Comparison of ENCODE assay signal across 9 mouse cellular contexts in genomic region chr17:86905297-86906135, GRCm38 (mm10). TPM values are rescaled to one million over a fixed set of nuclear protein-coding genes. Genes with fewer than 3 reads are reported as not detected.
DNase-seq lines count a peak whose midpoint lies in the region; ATAC-seq and TF ChIP-seq lines count a peak whose summit lies in the region.
"Had no signal": no experiment of that assay in that cellular context is flagged by ENCODE, and none has a peak within 500 bp of the region (broad histone marks: within the 10 kb centered on the region; RNA-seq: fewer than 3 reads in every experiment).

No protein-coding gene starts in this region.

- H3K4me3 ChIP-seq in embryonic facial prominence, embryonic 15.5 days (replicated peaks): no peak overlapping the region
- H3K4me3 ChIP-seq in heart, postnatal 0 days (ENCODE audit: low read depth, low read length): no peak overlapping the region
- H3K4me3 ChIP-seq in liver, postnatal 0 days (ENCODE audit: low read depth, low read length): no peak overlapping the region
- H3K4me3 ChIP-seq: megakaryocyte, embryonic 14.5 days had no signal

- TF ChIP-seq EP300 in heart, postnatal 0 days (IDR thresholded peaks at IDR 0.05; ENCODE audit: low read depth): no peak
- TF ChIP-seq EP300 in liver, postnatal 0 days (IDR thresholded peaks at IDR 0.05; ENCODE audit: low read depth): no peak

- H3K4me2 ChIP-seq in embryonic facial prominence, embryonic 15.5 days (replicated peaks): peak overlapping the region; percentile 21; the same call in 1 of the 2 replicates
- 0 out of 2 replicates have a peak overlapping the region, but pooled peaks have one; percentile 16 for H3K4me2 ChIP-seq in heart, postnatal 0 days (ENCODE audit: low read depth, low read length)
- peak overlapping the region; percentile 47 for H3K4me2 ChIP-seq in liver, postnatal 0 days (ENCODE audit: low read depth, low read length)

- peaks cover 8% of the 10 kb centered on the region; the same call in 1 of the 2 replicates for H3K27me3 ChIP-seq in embryonic facial prominence, embryonic 15.5 days
- no peaks in the 10 kb centered on the region; the same call in none of the 2 replicates for H3K27me3 ChIP-seq in heart, postnatal 0 days (ENCODE audit: control insufficient read depth, insufficient read depth, low read length)
- no peaks in the 10 kb centered on the region for H3K27me3 ChIP-seq in liver, postnatal 0 days (ENCODE audit: insufficient read depth, low read length)

- peak overlapping the region; percentile 40 for H3K27ac ChIP-seq in embryonic facial prominence, embryonic 15.5 days (replicated peaks)
- peak overlapping the region; percentile 84 for H3K27ac ChIP-seq in heart, postnatal 0 days (ENCODE audit: low read depth)
- peak overlapping the region; percentile 70 for H3K27ac ChIP-seq in liver, postnatal 0 days (ENCODE audit: low read depth)

- no peaks in the 10 kb centered on the region for H3K36me3 ChIP-seq in embryonic facial prominence, embryonic 15.5 days
- H3K36me3 ChIP-seq in heart, postnatal 0 days (replicated peaks; ENCODE audit: control insufficient read depth, insufficient read depth, low read length): no peaks in the 10 kb centered on the region
- H3K36me3 ChIP-seq in liver, postnatal 0 days (replicated peaks; ENCODE audit: insufficient read depth, low read length): no peaks in the 10 kb centered on the region

- H3K9ac ChIP-seq in embryonic facial prominence, embryonic 15.5 days: no peak overlapping the region
- H3K9ac ChIP-seq in heart, postnatal 0 days (replicated peaks; ENCODE audit: low read depth, low read length): 0 out of 2 replicates have a peak overlapping the region, but pooled peaks have one; percentile 16
- H3K9ac ChIP-seq in liver, postnatal 0 days (replicated peaks): no peak overlapping the region

- WGBS in embryonic facial prominence, embryonic 15.5 days: 17% methylated on average over 19 of the region's 19 CpGs
- 18% methylated on average over 19 of the region's 19 CpGs for WGBS in heart, postnatal 0 days
- WGBS in liver, postnatal 0 days (ENCODE audit: insufficient replicate concordance): 38% methylated on average over 19 of the region's 19 CpGs

- peak; percentile 24 for DNase-seq in urinary bladder, postnatal 14 days (ENCODE audit: low spot score)
- DNase-seq in urinary bladder, postnatal 10 days (ENCODE audit: low spot score): no peak
- peak; percentile 83 for DNase-seq in heart, postnatal 0 days (ENCODE audit: low spot score)
- peak; percentile 45 for DNase-seq in kidney, postnatal 14 days
- DNase-seq in liver, postnatal 0 days: peak; percentile 67
- peak; percentile 24 for DNase-seq in ovary, adult 18-20 months (ENCODE audit: low spot score)
- no peak for DNase-seq in natural killer cell, adult 2 months (ENCODE audit: low spot score in 2 of 2)

- no peaks in the 10 kb centered on the region for H3K9me3 ChIP-seq in embryonic facial prominence, embryonic 15.5 days (replicated peaks)
- no peaks in the 10 kb centered on the region for H3K9me3 ChIP-seq in heart, postnatal 0 days (replicated peaks; ENCODE audit: control insufficient read depth, low read length)
- H3K9me3 ChIP-seq in liver, postnatal 0 days (ENCODE audit: low read length): no peaks in the 10 kb centered on the region
- H3K9me3 ChIP-seq: megakaryocyte, embryonic 14.5 days had no signal

- peaks cover 10% of the 10 kb centered on the region for H3K4me1 ChIP-seq in embryonic facial prominence, embryonic 15.5 days
- peaks cover 11% of the 10 kb centered on the region for H3K4me1 ChIP-seq in heart, postnatal 0 days (ENCODE audit: control insufficient read depth, insufficient read depth)
- peaks cover 27% of the 10 kb centered on the region for H3K4me1 ChIP-seq in liver, postnatal 0 days (ENCODE audit: insufficient read depth)

- no peak for ATAC-seq in embryonic facial prominence, embryonic 15.5 days (ENCODE audit: insufficient number of reproducible peaks, low FRiP score, low TSS enrichment, low read depth)
- ATAC-seq in heart, postnatal 0 days (ENCODE audit: insufficient read depth, low read depth): peak; percentile 85
- ATAC-seq in liver, postnatal 0 days: peak; percentile 82

- peak; percentile 62 for TF ChIP-seq CTCF in heart, postnatal 0 days (IDR thresholded peaks at IDR 0.05; ENCODE audit: low read depth)
- peak; percentile 55 for TF ChIP-seq CTCF in liver, postnatal 0 days (IDR thresholded peaks at IDR 0.05; ENCODE audit: low read depth)

RNA-seq across cellular contexts. Expression of gene Tmem247, which starts 11.6 kb away (rescaled TPM):
- polyA plus RNA-seq in embryonic facial prominence, embryonic 15.5 days (2015; fragmentation: Nextera tagmentation; extraction: Ambion mirVana): not detected in 2 replicates
- total RNA-seq in heart, postnatal 0 days (2014; rRNA removed; ENCODE audit: low replicate concordance): not detected in 2 replicates
- not detected in 2 replicates for polyA plus RNA-seq in heart, postnatal 0 days (2015; fragmentation: Nextera tagmentation; extraction: Ambion mirVana)
- polyA plus RNA-seq in liver, postnatal 0 days (2015; fragmentation: Nextera tagmentation; extraction: Ambion mirVana): not detected in 2 replicates

RNA-seq across cellular contexts. Expression of gene Atp6v1e2, which starts 42.2 kb away (rescaled TPM):
- polyA plus RNA-seq in embryonic facial prominence, embryonic 15.5 days (2015; fragmentation: Nextera tagmentation; extraction: Ambion mirVana): not detected in 2 replicates
- not detected in 2 replicates for total RNA-seq in heart, postnatal 0 days (2014; rRNA removed; ENCODE audit: low replicate concordance)
- not detected in 2 replicates for polyA plus RNA-seq in heart, postnatal 0 days (2015; fragmentation: Nextera tagmentation; extraction: Ambion mirVana)
- not detected in 2 replicates for polyA plus RNA-seq in liver, postnatal 0 days (2015; fragmentation: Nextera tagmentation; extraction: Ambion mirVana)

RNA-seq across cellular contexts. Expression of gene Rhoq, which starts 57.4 kb away (rescaled TPM):
- polyA plus RNA-seq in embryonic facial prominence, embryonic 15.5 days (2015; fragmentation: Nextera tagmentation; extraction: Ambion mirVana): 24.2 and 28.1 TPM in 2 replicates
- total RNA-seq in heart, postnatal 0 days (2014; rRNA removed; ENCODE audit: low replicate concordance): 67.4 and 74.6 TPM in 2 replicates
- 17.6 and 18.7 TPM in 2 replicates for polyA plus RNA-seq in heart, postnatal 0 days (2015; fragmentation: Nextera tagmentation; extraction: Ambion mirVana)
- 1.5 and 1.6 TPM in 2 replicates for polyA plus RNA-seq in liver, postnatal 0 days (2015; fragmentation: Nextera tagmentation; extraction: Ambion mirVana)

Comparison
In these comparisons a context has a peak if more than half of its experiments do, and no peak if none do; other contexts are left out.
1. DNase-seq: peak in urinary bladder, postnatal 14 days (single experiment), heart, postnatal 0 days (single experiment), kidney, postnatal 14 days (single experiment), liver, postnatal 0 days (single experiment) and ovary, adult 18-20 months (single experiment); none in urinary bladder, postnatal 10 days (single experiment) and natural killer cell, adult 2 months (0 of 2).
2. Peak in every context shown above with its lines, with median percentiles within 50 percentile points of each other: H3K27ac ChIP-seq and H3K4me2 ChIP-seq.